Comparison of ENCODE assay signal across 10 mouse cellular contexts in the genomic region with DNA sequence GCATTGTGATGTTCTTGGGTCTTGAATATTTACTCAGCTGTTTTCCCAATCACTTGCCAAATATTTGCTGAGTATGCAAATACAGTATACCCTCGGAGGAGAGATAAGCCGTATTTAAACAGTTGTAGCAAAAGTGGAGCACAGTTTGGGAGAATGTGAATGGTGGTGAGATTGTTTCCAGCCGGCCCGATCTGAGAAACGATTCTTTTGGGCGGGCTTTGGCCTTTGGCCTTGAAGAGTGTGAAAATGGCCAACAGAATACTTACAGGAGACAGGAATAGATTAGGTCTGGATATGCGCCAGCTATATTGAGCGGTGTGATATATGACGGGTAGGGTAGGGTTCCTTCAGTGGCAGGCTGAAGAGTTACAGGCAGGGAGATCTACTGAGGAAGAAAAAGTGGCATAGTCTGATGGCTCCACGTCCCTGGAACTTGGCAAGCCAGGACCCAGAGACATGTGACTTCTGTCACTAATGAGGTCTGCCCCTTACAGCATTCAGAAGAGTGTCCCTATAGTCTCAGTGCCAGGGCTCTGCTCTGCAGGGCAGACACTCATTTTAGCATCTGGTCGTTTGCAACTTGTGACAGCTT.
DNase-seq lines count a peak whose midpoint lies in the region; ATAC-seq and TF ChIP-seq lines count a peak whose summit lies in the region.
"Had no signal": no experiment of that assay in that cellular context is flagged by ENCODE, and none has a peak within 500 bp of the region (broad histone marks: within the 10 kb centered on the region; RNA-seq: fewer than 3 reads in every experiment).

No protein-coding gene starts in this region.

- no peak overlapping the region for H3K4me3 ChIP-seq in kidney, embryonic 16.5 days (ENCODE audit: low read length)
- H3K4me3 ChIP-seq in forebrain, postnatal 0 days (ENCODE audit: low read depth, low read length) = no peak overlapping the region
- no peak overlapping the region for H3K4me3 ChIP-seq in hindbrain, embryonic 13.5 days
- H3K4me3 ChIP-seq in midbrain, embryonic 12.5 days = no peak overlapping the region

- H3K27me3 ChIP-seq in kidney, embryonic 16.5 days (ENCODE audit: insufficient read depth, low read length) = no peaks in the 10 kb centered on the region
- H3K27me3 ChIP-seq in forebrain, postnatal 0 days (ENCODE audit: insufficient read depth, low read length) = no peaks in the 10 kb centered on the region
- H3K27me3 ChIP-seq in hindbrain, embryonic 13.5 days = no peaks in the 10 kb centered on the region
- no peaks in the 10 kb centered on the region for H3K27me3 ChIP-seq in midbrain, embryonic 12.5 days

- H3K36me3 ChIP-seq in kidney, embryonic 16.5 days (ENCODE audit: insufficient read depth, low read length) = no peaks in the 10 kb centered on the region
- no peaks in the 10 kb centered on the region for H3K36me3 ChIP-seq in forebrain, postnatal 0 days (ENCODE audit: insufficient read depth)
- no peaks in the 10 kb centered on the region for H3K36me3 ChIP-seq in hindbrain, embryonic 13.5 days
- no peaks in the 10 kb centered on the region for H3K36me3 ChIP-seq in midbrain, embryonic 12.5 days

- DNase-seq in kidney, adult 8-10 months = no peak
- peak; percentile 6 for DNase-seq in forebrain, postnatal 0 days
- no peak for DNase-seq in adrenal gland, postnatal 36 days
- DNase-seq: kidney, adult 2 months; thymus, postnatal 36 days had no signal

- TF ChIP-seq CTCF in forebrain, postnatal 0 days (IDR thresholded peaks at IDR 0.05; ENCODE audit: low read depth) = no peak

- no peak overlapping the region for H3K27ac ChIP-seq in kidney, embryonic 16.5 days (ENCODE audit: low read length)
- no peak overlapping the region for H3K27ac ChIP-seq in forebrain, postnatal 0 days (ENCODE audit: low read depth, low read length)
- 0 out of 2 replicates have a peak overlapping the region, but pooled peaks have one; percentile 35 for H3K27ac ChIP-seq in hindbrain, embryonic 13.5 days
- H3K27ac ChIP-seq in midbrain, embryonic 12.5 days (replicated peaks) = no peak overlapping the region

- ATAC-seq in kidney, embryonic 16.5 days (ENCODE audit: low FRiP score, low TSS enrichment) = peak; percentile 65
- peak; percentile 77 for ATAC-seq in forebrain, postnatal 0 days
- ATAC-seq in hindbrain, embryonic 13.5 days (ENCODE audit: low FRiP score) = peak; percentile 73
- 0 out of 2 replicates have a peak, but pooled peaks have one; percentile 25 for ATAC-seq in midbrain, embryonic 12.5 days (ENCODE audit: low FRiP score, low read depth)
- no peak for ATAC-seq in megakaryocyte, adult 5-6 weeks (ENCODE audit: poor library complexity, severe bottlenecking)
- no peak for ATAC-seq in inflammation-experienced regulatory T-cells, adult 6 months

- no peak overlapping the region for H3K9ac ChIP-seq in kidney, embryonic 16.5 days (replicated peaks; ENCODE audit: low read length)
- H3K9ac ChIP-seq in forebrain, postnatal 0 days = no peak overlapping the region
- no peak overlapping the region for H3K9ac ChIP-seq in hindbrain, embryonic 13.5 days
- H3K9ac ChIP-seq in midbrain, embryonic 12.5 days (replicated peaks) = no peak overlapping the region

- WGBS in kidney, embryonic 16.5 days = 51% methylated on average over 11 of the region's 11 CpGs
- WGBS in forebrain, postnatal 0 days = 55% methylated on average over 11 of the region's 11 CpGs
- WGBS in hindbrain, embryonic 13.5 days = 53% methylated on average over 11 of the region's 11 CpGs
- 72% methylated on average over 11 of the region's 11 CpGs for WGBS in midbrain, embryonic 12.5 days

- H3K9me3 ChIP-seq in kidney, embryonic 16.5 days (ENCODE audit: low read length) = no peaks in the 10 kb centered on the region
- H3K9me3 ChIP-seq in forebrain, postnatal 0 days (ENCODE audit: low read length) = no peaks in the 10 kb centered on the region
- H3K9me3 ChIP-seq in hindbrain, embryonic 13.5 days = no peaks in the 10 kb centered on the region
- 0 out of 2 replicates have a peak, but pooled peaks cover 3% of the 10 kb centered on the region for H3K9me3 ChIP-seq in midbrain, embryonic 12.5 days

- no peaks in the 10 kb centered on the region for H3K4me1 ChIP-seq in kidney, embryonic 16.5 days (ENCODE audit: insufficient read depth, low read length)
- 0 out of 2 replicates have a peak, but pooled peaks cover 4% of the 10 kb centered on the region for H3K4me1 ChIP-seq in forebrain, postnatal 0 days (ENCODE audit: insufficient read depth)
- H3K4me1 ChIP-seq in hindbrain, embryonic 13.5 days (replicated peaks) = peaks cover 26% of the 10 kb centered on the region
- H3K4me1 ChIP-seq in midbrain, embryonic 12.5 days = peaks cover 5% of the 10 kb centered on the region

- no peak overlapping the region for H3K4me2 ChIP-seq in kidney, embryonic 16.5 days (replicated peaks; ENCODE audit: low read depth, low read length)
- no peak overlapping the region for H3K4me2 ChIP-seq in forebrain, postnatal 0 days (ENCODE audit: low read depth)
- H3K4me2 ChIP-seq in hindbrain, embryonic 13.5 days = no peak overlapping the region
- H3K4me2 ChIP-seq in midbrain, embryonic 12.5 days (replicated peaks) = no peak overlapping the region

Comparison
In these comparisons a context has a peak if more than half of its experiments do, and no peak if none do; other contexts are left out.
1. ATAC-seq: peak in kidney, embryonic 16.5 days (single experiment), forebrain, postnatal 0 days (single experiment), hindbrain, embryonic 13.5 days (single experiment) and midbrain, embryonic 12.5 days (single experiment); none in megakaryocyte, adult 5-6 weeks (single experiment) and inflammation-experienced regulatory T-cells, adult 6 months (single experiment).